Mouse (Mus musculus) erythroblast, embryonic 14.5 days (primary cell): ENCODE measurements around the gene Dnah11. TPM values are rescaled to one million over a fixed set of nuclear protein-coding genes. Genes with fewer than 3 reads are reported as not detected.

Source experiments
- H3K27me3 ChIP-seq: 2 replicates; pipeline ENCODE4 v1.6.1; 2012; ENCODE audit warnings: inconsistent platforms; ENCODE audit not compliant: control insufficient read depth
- H3K36me3 ChIP-seq: 2 replicates; pipeline ENCODE4 v1.6.1; 2012; ENCODE audit warnings: mild to moderate bottlenecking, inconsistent platforms; ENCODE audit not compliant: control insufficient read depth
- H3K4me1 ChIP-seq: 2 replicates; pipeline ENCODE4 v1.6.1; 2012; ENCODE audit warnings: inconsistent platforms; ENCODE audit not compliant: control insufficient read depth
- H3K4me3 ChIP-seq: replicated peaks from 2 replicates; pipeline ENCODE3; 2012; ENCODE audit warnings: moderate library complexity, mild to moderate bottlenecking, inconsistent platforms
- H3K9me3 ChIP-seq: 2 replicates; pipeline ENCODE4 v1.6.1; 2012; ENCODE audit warnings: low read length, inconsistent platforms, mixed read lengths; ENCODE audit not compliant: control insufficient read depth
- GATA1 ChIP-seq: IDR thresholded peaks from 2 replicates; pipeline ENCODE4 v1.6.1; 2012; ENCODE audit warnings: low read length, inconsistent platforms, mixed read lengths
- TAL1 ChIP-seq: IDR thresholded peaks from 3 replicates; pipeline ENCODE4 v1.6.1; 2012; ENCODE audit warnings: low read length, inconsistent platforms, mixed read lengths
- polyA plus RNA-seq: library from polyadenylated mRNA; stranded (reverse); fragments of >175 nt; gene quantifications from 2 replicates; pipeline ENCODE4 v1.2.3, GENCODE M21; 2012

Dnah11 gene
- polyA plus RNA-seq, 1 experiment, result not detected

DNA sequence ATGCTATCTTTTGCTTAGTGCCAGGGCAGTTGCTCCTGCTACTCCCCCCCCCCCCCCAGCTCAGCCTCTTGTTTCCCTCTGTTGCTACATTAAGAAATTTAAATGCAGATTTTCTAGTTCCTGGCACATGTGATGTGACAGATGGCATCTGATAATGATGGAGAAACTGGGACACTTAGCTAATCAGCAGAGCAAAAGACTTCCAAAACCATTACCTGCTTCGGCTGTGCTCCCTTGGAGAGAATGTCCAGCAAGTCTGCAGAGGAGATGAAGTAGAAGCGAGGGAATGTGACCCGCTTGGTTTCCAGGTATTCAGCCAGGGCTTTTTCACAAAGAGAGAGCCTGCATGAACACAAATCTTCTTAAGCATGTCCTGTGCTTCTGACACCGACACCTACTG is 94.3 kb downstream of the Dnah11 start:
- no peak for TF ChIP-seq TAL1
- TF ChIP-seq GATA1, result no peak
- H3K4me1 ChIP-seq, result no peaks in the 10 kb centered on the region

DNA sequence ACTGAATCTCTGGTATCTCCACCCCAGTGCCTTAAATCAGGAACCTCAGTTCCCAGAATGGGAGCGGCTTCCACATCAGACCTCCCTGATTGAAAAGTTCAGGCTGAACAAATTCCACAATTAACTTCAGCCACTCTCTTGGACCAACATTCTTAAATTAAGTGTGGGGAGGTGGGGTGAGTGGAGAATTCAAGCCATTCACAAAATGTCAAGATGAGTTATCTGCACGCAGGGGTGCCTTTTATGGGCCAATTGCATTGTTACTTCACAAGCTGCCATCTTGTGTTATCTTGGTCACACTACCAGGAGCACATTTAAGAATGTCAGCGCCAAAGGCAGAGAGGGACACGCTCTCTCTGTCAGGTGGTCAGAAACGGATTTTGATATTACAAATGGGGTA is 99.1 kb downstream of the Dnah11 start:
- H3K27me3 ChIP-seq, result no peaks in the 10 kb centered on the region
- TF ChIP-seq TAL1, result no peak
- TF ChIP-seq GATA1, result no peak
- no peaks in the 10 kb centered on the region for H3K36me3 ChIP-seq
- no peaks in the 10 kb centered on the region for H3K4me1 ChIP-seq
- no peaks in the 10 kb centered on the region for H3K9me3 ChIP-seq
- H3K4me3 ChIP-seq, result no peak overlapping the region

More for the DNA sequence above, 94.3 kb downstream of the Dnah11 start:
- Histone ChIP-seq H3K27me3 (no peaks in the 10 kb centered on the region), H3K9me3 (no peaks in the 10 kb centered on the region), H3K4me3 (no peak overlapping the region), H3K36me3 (no peaks in the 10 kb centered on the region)

DNA sequence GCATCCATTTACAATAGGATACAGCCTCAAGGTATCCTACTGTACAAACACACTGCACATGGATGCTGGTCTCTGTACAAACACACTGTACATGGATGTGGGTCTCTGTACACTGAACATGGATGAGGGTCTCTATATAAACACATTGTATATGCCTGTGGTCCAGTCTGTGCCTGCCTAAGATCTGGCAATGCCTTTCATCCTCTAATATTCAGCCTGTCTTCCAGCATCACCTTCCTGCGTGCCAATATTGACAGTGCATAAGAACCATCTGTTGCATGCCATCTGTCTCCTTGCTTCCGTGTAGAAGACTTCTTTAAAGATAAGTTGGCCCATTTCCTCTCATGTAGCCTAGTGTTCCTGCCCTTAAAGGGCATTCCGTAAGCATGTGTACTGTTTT is 100.6 kb downstream of the Dnah11 start:
- H3K4me3 ChIP-seq, result no peak overlapping the region
- H3K36me3 ChIP-seq, result no peaks in the 10 kb centered on the region
- no peaks in the 10 kb centered on the region for H3K27me3 ChIP-seq
- no peaks in the 10 kb centered on the region for H3K9me3 ChIP-seq
- no peaks in the 10 kb centered on the region for H3K4me1 ChIP-seq
- TF ChIP-seq TAL1 (no peak), GATA1 (no peak)

GRCm38 (mm10) chr12:118094946-118095345 is 103.9 kb downstream of the Dnah11 start:
- Histone ChIP-seq H3K4me3 (no peak overlapping the region), H3K9me3 (no peaks in the 10 kb centered on the region), H3K4me1 (no peaks in the 10 kb centered on the region), H3K27me3 (no peaks in the 10 kb centered on the region), H3K36me3 (no peaks in the 10 kb centered on the region)
- no peak for TF ChIP-seq GATA1
- no peak for TF ChIP-seq TAL1

DNA sequence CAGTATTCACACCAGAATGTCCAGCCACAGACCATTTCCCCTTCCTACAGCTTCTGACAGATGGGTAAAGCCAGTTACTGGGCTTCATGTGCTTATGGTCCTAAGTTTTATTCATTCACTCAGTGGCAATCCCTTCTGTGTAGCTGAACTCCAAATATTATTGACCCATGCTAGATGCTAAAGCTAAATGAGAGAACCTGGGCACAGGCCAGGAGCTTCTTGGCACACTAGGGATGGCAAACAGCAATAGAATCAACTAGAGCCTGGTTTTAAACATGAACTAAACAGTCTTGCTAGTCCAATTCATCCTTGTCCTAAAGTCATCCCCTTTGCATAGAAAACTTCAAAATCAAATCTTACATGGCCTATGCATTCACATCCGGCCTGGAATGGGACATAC is 113.6 kb downstream of the Dnah11 start:
- no peak for TF ChIP-seq TAL1
- no peak for TF ChIP-seq GATA1
- Histone ChIP-seq H3K36me3 (no peaks in the 10 kb centered on the region), H3K9me3 (no peaks in the 10 kb centered on the region), H3K27me3 (no peaks in the 10 kb centered on the region), H3K4me3 (no peak overlapping the region), H3K4me1 (no peaks in the 10 kb centered on the region)

GRCm38 (mm10) chr12:118084806-118085205 is 114.0 kb downstream of the Dnah11 start:
- TF ChIP-seq GATA1 (no peak), TAL1 (no peak)
- Histone ChIP-seq H3K4me1 (no peaks in the 10 kb centered on the region), H3K36me3 (no peaks in the 10 kb centered on the region)

GRCm38 (mm10) chr12:118084134-118084533 is 114.7 kb downstream of the Dnah11 start:
- no peak for TF ChIP-seq GATA1
- TF ChIP-seq TAL1, result no peak
- Histone ChIP-seq H3K27me3 (no peaks in the 10 kb centered on the region), H3K4me1 (no peaks in the 10 kb centered on the region), H3K36me3 (no peaks in the 10 kb centered on the region), H3K4me3 (no peak overlapping the region), H3K9me3 (no peaks in the 10 kb centered on the region)

More at GRCm38 (mm10) chr12:118084806-118085205, 114.0 kb downstream of the Dnah11 start:
- no peaks in the 10 kb centered on the region for H3K9me3 ChIP-seq
- no peaks in the 10 kb centered on the region for H3K27me3 ChIP-seq
- H3K4me3 ChIP-seq, result no peak overlapping the region

DNA sequence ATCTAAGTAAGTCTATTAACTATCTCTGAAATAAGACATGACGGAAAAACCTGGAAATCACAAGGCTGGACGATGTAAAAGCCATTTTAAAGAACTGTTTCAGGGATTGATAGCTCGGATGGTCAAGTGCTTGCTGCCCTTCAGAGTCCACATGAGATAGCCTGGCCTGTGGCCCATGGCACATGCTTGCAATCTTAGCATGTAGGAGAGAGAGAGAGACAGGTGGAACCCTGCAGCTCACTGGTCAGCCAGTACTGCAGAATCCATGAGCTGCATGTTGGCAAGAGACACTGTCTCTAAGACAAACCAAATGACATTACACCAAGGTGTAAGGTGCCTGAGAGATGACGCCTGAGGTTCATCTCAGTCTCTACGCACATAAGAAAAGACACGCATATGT is 118.4 kb downstream of the Dnah11 start:
- Histone ChIP-seq H3K9me3 (no peaks in the 10 kb centered on the region), H3K27me3 (no peaks in the 10 kb centered on the region), H3K4me1 (no peaks in the 10 kb centered on the region), H3K4me3 (no peak overlapping the region), H3K36me3 (no peaks in the 10 kb centered on the region)
- no peak for TF ChIP-seq TAL1
- no peak for TF ChIP-seq GATA1

DNA sequence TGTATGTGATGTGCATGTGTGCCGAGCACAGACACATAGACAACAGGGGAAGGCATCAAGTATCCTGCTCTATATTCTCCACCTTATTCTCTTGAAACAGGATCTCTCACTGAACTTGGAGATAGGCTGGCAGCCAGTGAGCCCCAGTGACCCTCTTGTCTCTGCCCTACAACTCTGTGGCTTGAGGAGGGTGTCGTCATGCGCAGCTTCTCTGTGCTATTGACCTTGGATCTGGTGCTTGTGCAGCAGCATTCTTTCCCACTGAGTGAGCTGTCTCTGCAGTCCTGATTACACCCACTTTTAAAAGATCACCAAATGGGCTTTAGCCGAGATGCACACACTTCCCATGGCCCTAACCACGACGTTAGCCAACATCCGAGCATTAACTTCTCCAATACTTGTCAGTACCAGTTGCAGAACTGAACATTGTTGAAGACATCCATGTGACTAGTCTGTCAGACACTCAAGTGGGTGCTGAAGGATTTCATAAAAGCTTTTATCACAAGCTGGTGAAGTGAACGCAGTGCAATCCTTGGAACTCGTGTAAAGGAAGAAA is 120.3 kb downstream of the Dnah11 start:
- no peak overlapping the region for H3K4me3 ChIP-seq
- no peaks in the 10 kb centered on the region for H3K36me3 ChIP-seq

DNA sequence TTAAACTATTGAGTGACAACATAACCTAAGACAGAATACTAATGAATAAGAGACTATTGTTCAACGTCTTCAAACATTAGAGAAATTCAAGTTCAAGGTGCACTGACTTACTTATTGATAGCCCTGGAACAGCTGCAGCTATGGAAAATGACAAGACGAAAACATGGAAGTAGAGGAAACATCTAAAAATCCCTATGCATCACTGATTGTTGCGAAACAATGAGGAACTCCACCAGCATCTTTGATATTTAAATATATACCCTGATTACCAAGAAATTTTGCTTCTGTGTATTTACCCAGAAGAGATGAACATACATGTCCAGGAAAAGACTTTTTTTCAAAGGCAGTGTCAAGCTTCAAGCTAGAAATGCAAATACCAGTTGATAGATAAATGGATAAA is 122.0 kb downstream of the Dnah11 start:
- Histone ChIP-seq H3K27me3 (no peaks in the 10 kb centered on the region), H3K36me3 (no peaks in the 10 kb centered on the region), H3K4me1 (no peaks in the 10 kb centered on the region), H3K4me3 (no peak overlapping the region), H3K9me3 (no peaks in the 10 kb centered on the region)
- no peak for TF ChIP-seq GATA1
- no peak for TF ChIP-seq TAL1

More for the DNA sequence above, 120.3 kb downstream of the Dnah11 start:
- Histone ChIP-seq H3K9me3 (no peaks in the 10 kb centered on the region), H3K27me3 (no peaks in the 10 kb centered on the region), H3K4me1 (no peaks in the 10 kb centered on the region)
- TF ChIP-seq TAL1 (no peak), GATA1 (no peak)
